Mouse (Mus musculus) CD8-positive naive resting alpha-beta T cell, adult 2 months (primary cell): Measurements from ENCODE around the gene P3h1.
"Not testable (repeated sequence)": the region's sequence is repeated elsewhere in the genome, so short reads cannot be mapped to it uniquely, and the experiment has no call there.

Experiments
- DNase-seq, 2 experiments: peaks; one replicate each; pipeline ENCODE4 v3.0.0; 2022; ENCODE audit warnings: low read depth in 2 of 2, low spot score in 2 of 2

Gene P3h1

GRCm38 (mm10) chr4:119266606-119267005 lies 33.9 kb downstream of the P3h1 start:
- DNase-seq = no peak

- DNase-seq = no peak
Measured at GRCm38 (mm10) chr4:119274627-119275026, 41.9 kb downstream of the P3h1 start.

- no peak for DNase-seq
Measured at GRCm38 (mm10) chr4:119275226-119275625, 42.5 kb downstream of the P3h1 start.

- no peak for DNase-seq
Measured at GRCm38 (mm10) chr4:119275726-119276125, 43.0 kb downstream of the P3h1 start.

- not testable (repeated sequence) for DNase-seq
Measured at GRCm38 (mm10) chr4:119278784-119279183, 46.1 kb downstream of the P3h1 start.

- no peak for DNase-seq
Measured at GRCm38 (mm10) chr4:119284861-119285260, 52.1 kb downstream of the P3h1 start.

- DNase-seq = no peak
Measured at GRCm38 (mm10) chr4:119285336-119285735, 52.6 kb downstream of the P3h1 start.

GRCm38 (mm10) chr4:119291921-119292320 lies 59.2 kb downstream of the P3h1 start:
- DNase-seq = no peak

GRCm38 (mm10) chr4:119292771-119293573 lies 60.3 kb downstream of the P3h1 start:
- peak; percentile 33 to 40 for DNase-seq

- DNase-seq = peak; percentile 19 to 36
Measured at GRCm38 (mm10) chr4:119293574-119294258, 61.0 kb downstream of the P3h1 start.

GRCm38 (mm10) chr4:119294415-119295133 lies 61.9 kb downstream of the P3h1 start, which contains the start of gene Ybx1:
Ybx1 (minus strand) TSS chr4:119294604.
- DNase-seq = peak; percentile 96

- DNase-seq = no peak
Measured at GRCm38 (mm10) chr4:119295134-119295453, 62.4 kb downstream of the P3h1 start.

GRCm38 (mm10) chr4:119297361-119297760 lies 64.6 kb downstream of the P3h1 start:
- no peak for DNase-seq
